Mouse (Mus musculus) stomach, embryonic 14.5 days (tissue): ENCODE measurements around the gene Eif4a1. TPM values are rescaled to one million over a fixed set of nuclear protein-coding genes. Genes with fewer than 3 reads are reported as not detected.

ENCODE experiments used
- ATAC-seq: fragments of 200-750 bp; cut with Nextera tagmentation; 2 replicates; pipeline ENCODE4 v1.8.0; 2017; ENCODE audit warnings: low read depth, moderate TSS enrichment; ENCODE audit not compliant: insufficient number of reproducible peaks, insufficient read depth, low FRiP score
- H3K27ac ChIP-seq: fragments of 300-500 bp; sonication (generic); 2 replicates; pipeline ENCODE4 v1.5.1; 2014; ENCODE audit warnings: mild to moderate bottlenecking, low read length, moderate library complexity, mixed read lengths
- H3K27me3 ChIP-seq: fragments of 300-500 bp; sonication (generic); 2 replicates; pipeline ENCODE4 v1.6.1; 2014; ENCODE audit warnings: low read length, control low read depth, mixed read lengths; ENCODE audit not compliant: control insufficient read depth, insufficient read depth
- H3K36me3 ChIP-seq: fragments of 300-500 bp; sonication (generic); 2 replicates; pipeline ENCODE4 v1.6.1; 2014; ENCODE audit warnings: mild to moderate bottlenecking, control low read depth, low read length, moderate library complexity, mixed read lengths; ENCODE audit not compliant: control insufficient read depth, insufficient read depth
- H3K4me1 ChIP-seq: fragments of 300-500 bp; sonication (generic); 2 replicates; pipeline ENCODE4 v1.6.1; 2014; ENCODE audit warnings: low read length, control low read depth, mixed read lengths; ENCODE audit not compliant: control insufficient read depth, insufficient read depth
- H3K4me2 ChIP-seq: fragments of 300-500 bp; sonication (generic); replicated peaks from 2 replicates; pipeline ENCODE4 v1.6.1; 2014; ENCODE audit warnings: low read depth, low read length, control low read depth
- H3K4me3 ChIP-seq: fragments of 300-500 bp; sonication (generic); 2 replicates; pipeline ENCODE4 v1.5.1; 2014; ENCODE audit warnings: low read depth, low read length, control low read depth
- H3K9ac ChIP-seq: fragments of 300-500 bp; sonication (generic); replicated peaks from 2 replicates; pipeline ENCODE4 v1.6.1; 2014; ENCODE audit warnings: low read depth, mild to moderate bottlenecking, control low read depth, low read length, moderate library complexity, mixed read lengths
- H3K9me3 ChIP-seq: fragments of 300-500 bp; sonication (generic); 2 replicates; pipeline ENCODE4 v1.6.1; 2016; ENCODE audit warnings: low read depth, low read length, control low read depth; ENCODE audit not compliant: control insufficient read depth
- WGBS: fragments of 180-500 bp; shearing (Covaris S2); extraction: QIAGEN DNeasy Blood & Tissue Kit; methylation state at CpG from one replicate; pipeline ENCODE4 v1.1.7; 2014; 5-methylcytosine and 5-hydroxymethylcytosine counted together
- polyA plus RNA-seq: library from polyadenylated mRNA; unstranded; fragments of >200 nt; fragmentation: Nextera tagmentation; extraction: Ambion mirVana; gene quantifications from 2 replicates; pipeline ENCODE4 v1.2.1, GENCODE M21; 2014

The Eif4a1 gene
- polyA plus RNA-seq, 1 experiment from 2014 or later = 654 TPM

DNA sequence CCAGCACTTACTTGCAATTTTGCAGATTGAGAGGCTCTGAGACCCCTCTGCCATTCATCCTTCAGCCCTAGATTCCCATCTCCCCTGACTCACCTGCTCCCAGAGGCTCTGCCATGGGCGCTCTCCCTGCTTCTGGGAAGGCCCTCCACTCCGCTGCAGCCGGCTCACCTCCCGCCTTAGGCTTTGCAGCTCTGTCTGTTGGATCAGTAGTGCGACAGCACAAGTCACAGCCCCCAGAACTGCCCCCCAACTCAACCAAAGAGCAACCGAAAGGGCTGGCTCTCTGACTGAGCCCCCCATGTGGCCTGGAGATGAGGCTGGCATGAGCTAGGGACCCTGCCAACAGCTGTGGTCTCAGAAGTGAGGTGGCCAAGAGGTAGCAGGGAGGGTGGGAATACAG, 12.7 kb upstream of the Eif4a1 start:
- no peak overlapping the region for H3K27ac ChIP-seq
- H3K4me3 ChIP-seq = no peak overlapping the region
- H3K27me3 ChIP-seq = no peaks in the 10 kb centered on the region
- no peak overlapping the region for H3K9ac ChIP-seq
- no peak for ATAC-seq
- H3K4me1 ChIP-seq = peaks cover 23% of the 10 kb centered on the region
- H3K36me3 ChIP-seq = no peaks in the 10 kb centered on the region
- H3K4me2 ChIP-seq = no peak overlapping the region
- no peaks in the 10 kb centered on the region for H3K9me3 ChIP-seq
- 86% methylated on average over 6 of the region's 6 CpGs for WGBS

DNA sequence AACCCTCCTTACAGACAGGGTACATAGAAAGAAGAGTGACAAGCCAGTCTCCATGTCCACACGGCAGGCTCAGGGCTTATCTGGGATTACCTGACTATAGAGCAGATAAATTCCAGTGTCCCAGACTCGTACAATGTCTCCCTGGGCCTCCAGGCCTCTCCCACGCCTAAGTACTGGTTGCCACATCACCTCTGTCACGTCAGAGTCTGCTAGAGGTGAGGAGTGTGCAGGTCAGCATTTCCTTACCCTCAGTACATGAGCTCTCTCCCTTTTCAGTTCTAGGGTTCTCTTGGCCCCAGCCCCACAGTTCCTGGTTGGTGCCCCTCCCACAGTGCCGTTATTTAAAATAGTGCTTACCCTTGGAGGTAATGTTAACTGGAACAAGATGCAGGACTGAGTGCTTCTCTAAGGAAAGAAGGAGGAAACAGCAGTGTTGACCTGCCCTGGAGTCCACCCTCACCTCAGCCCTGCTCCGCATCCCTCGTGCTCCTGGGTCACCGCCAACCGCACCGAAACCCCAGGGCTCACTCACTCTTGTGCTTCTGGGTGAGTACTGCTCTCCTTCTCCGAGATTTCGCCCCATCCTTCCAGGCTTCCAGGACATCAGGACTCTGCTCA, 12.0 kb upstream of the Eif4a1 start:
- no peaks in the 10 kb centered on the region for H3K9me3 ChIP-seq
- WGBS = 79% methylated on average over 12 of the region's 12 CpGs
- no peak overlapping the region for H3K4me3 ChIP-seq
- no peak overlapping the region for H3K27ac ChIP-seq
- no peak overlapping the region for H3K4me2 ChIP-seq
- H3K9ac ChIP-seq = no peak overlapping the region
- no peak for ATAC-seq
- H3K4me1 ChIP-seq = peaks cover 26% of the 10 kb centered on the region
- no peaks in the 10 kb centered on the region; the same call in 1 of the 2 replicates for H3K36me3 ChIP-seq
- H3K27me3 ChIP-seq = no peaks in the 10 kb centered on the region

GRCm38 (mm10) chr11:69683576-69683975, 11.4 kb upstream of the Eif4a1 start:
- WGBS = 76% methylated on average over 7 of the region's 7 CpGs
- Histone ChIP-seq H3K27ac (no peak overlapping the region), H3K4me3 (no peak overlapping the region), H3K4me2 (no peak overlapping the region), H3K4me1 (peaks cover 27% of the 10 kb centered on the region), H3K36me3 (peaks cover 4% of the 10 kb centered on the region; the same call in 1 of the 2 replicates), H3K9me3 (no peaks in the 10 kb centered on the region), H3K9ac (no peak overlapping the region), H3K27me3 (no peaks in the 10 kb centered on the region)
- ATAC-seq = no peak

- 15% methylated on average over 12 of the region's 12 CpGs for WGBS
- no peak for ATAC-seq
These were observed 10.8 kb upstream of the Eif4a1 start for GRCm38 (mm10) chr11:69682840-69683533.

DNA sequence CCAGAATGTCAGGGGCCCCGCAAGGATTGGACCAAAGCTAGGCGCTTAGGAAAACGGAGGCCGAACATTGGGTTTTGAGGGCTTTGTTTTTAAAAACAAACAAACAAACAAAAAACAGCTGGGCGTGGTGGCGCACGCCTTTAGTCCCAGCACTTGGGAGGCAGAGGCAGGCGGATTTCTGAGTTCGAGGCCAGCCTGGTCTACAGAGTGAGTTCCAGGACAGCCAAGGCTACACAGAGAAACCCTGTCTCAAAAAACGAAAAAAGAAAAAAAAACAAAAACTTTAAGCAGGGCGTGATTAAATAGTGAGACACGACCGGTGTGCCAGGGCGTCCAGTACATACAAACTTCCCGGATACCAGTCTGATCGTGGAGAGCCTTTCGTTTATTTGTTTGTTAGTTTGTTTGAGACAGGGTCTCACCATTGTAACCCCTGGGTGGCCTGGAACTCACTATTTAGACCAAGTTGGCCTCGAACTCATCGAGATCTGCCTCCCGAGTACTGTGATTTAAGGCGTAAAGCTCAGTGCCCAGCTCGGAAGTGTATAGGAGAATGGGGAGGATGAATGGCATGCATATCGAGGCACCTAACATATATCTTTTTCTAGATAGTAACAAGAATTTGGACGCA, 10.1 kb upstream of the Eif4a1 start:
- Histone ChIP-seq H3K4me1 (peaks cover 27% of the 10 kb centered on the region), H3K4me2 (peak overlapping the region; percentile 86), H3K4me3 (peak overlapping the region; percentile 73), H3K9me3 (no peaks in the 10 kb centered on the region), H3K9ac (peak overlapping the region; percentile 82), H3K27me3 (no peaks in the 10 kb centered on the region), H3K27ac (peak overlapping the region; percentile 95), H3K36me3 (peaks cover 16% of the 10 kb centered on the region)
- ATAC-seq = no peak; the same call in 1 of the 2 replicates
- 23% methylated on average over 24 of the region's 24 CpGs for WGBS

More at GRCm38 (mm10) chr11:69682840-69683533, 10.8 kb upstream of the Eif4a1 start:
- Histone ChIP-seq H3K36me3 (peaks cover 10% of the 10 kb centered on the region; the same call in 1 of the 2 replicates), H3K27me3 (no peaks in the 10 kb centered on the region), H3K4me1 (peaks cover 27% of the 10 kb centered on the region), H3K9ac (0 out of 2 replicates have a peak overlapping the region, but pooled peaks have one; percentile 6), H3K9me3 (no peaks in the 10 kb centered on the region), H3K4me2 (peak overlapping the region; percentile 86), H3K4me3 (peak overlapping the region; percentile 7; the same call in 1 of the 2 replicates), H3K27ac (peak overlapping the region; percentile 29; the same call in 1 of the 2 replicates)

DNA sequence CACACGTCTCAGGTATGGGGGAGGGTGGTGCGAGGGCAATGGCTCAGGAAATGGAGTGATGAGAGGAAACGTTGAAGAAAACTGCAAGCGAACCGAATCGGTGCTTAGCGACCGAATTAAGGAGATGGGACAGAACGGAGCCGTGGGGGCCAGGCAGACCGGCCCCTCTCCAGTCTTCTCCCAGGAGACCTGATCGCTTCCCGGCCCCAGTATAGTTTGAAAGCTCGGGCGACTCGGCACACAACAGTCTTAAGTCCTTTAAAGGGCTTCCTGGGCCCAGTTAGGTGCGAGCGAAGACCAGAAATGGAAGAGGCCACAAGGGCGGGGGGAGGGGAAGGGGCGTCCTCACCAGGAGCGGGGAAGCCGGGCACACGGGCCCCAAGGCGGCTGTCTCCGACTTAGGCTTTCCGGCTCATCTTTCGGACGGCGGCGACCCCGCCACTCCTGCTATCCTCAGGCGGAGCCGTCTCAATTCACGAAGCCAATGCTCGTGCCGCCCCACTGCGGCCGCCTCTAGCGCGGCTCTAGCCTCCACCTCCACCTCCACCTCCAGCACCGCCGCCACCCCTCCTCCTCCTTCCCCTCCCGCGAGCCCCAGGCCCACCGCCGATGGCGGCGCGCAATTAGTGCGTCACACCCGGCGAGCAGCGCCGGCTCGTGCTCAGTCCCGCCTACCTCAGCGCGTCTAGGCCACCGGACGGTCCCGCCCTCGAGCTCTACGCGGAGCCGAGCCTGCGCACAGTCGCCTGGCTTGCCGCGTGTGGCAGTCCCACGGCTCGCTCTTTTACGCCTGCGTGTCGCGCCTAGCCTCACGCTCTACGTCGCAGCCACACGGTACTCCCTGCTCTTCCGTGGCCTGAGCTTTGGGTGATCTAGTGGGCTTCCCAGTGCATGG, 9.3 kb upstream of the Eif4a1 start, which contains the start of gene Senp3:
Gene Senp3 (minus strand): TSS at position 771 of the 895 bp plus-strand sequence.
- no peaks in the 10 kb centered on the region for H3K9me3 ChIP-seq
- no peaks in the 10 kb centered on the region for H3K27me3 ChIP-seq
- H3K27ac ChIP-seq = peak within 1 kb of the TSS; percentile 95
- peaks cover 23% of the 10 kb centered on the region for H3K4me1 ChIP-seq
- peak within 1 kb of the TSS; percentile 73 for H3K4me3 ChIP-seq
- H3K36me3 ChIP-seq = peaks cover 23% of the 10 kb centered on the region
- peak; percentile 96 for ATAC-seq
- peak within 1 kb of the TSS; percentile 86 for H3K4me2 ChIP-seq
- peak within 1 kb of the TSS; percentile 82 for H3K9ac ChIP-seq
- WGBS = under 1% methylated on average over 78 of the region's 80 CpGs

- peaks cover 16% of the 10 kb centered on the region for H3K4me1 ChIP-seq
- H3K27me3 ChIP-seq = no peaks in the 10 kb centered on the region
- ATAC-seq = no peak
- H3K36me3 ChIP-seq = peaks cover 35% of the 10 kb centered on the region
- no peaks in the 10 kb centered on the region for H3K9me3 ChIP-seq
- 91% methylated on average over 30 of the region's 30 CpGs for WGBS
- peak overlapping the region; percentile 73; the same call in 1 of the 2 replicates for H3K4me3 ChIP-seq
- no peak overlapping the region for H3K9ac ChIP-seq
- H3K27ac ChIP-seq = no peak overlapping the region
- peak overlapping the region; percentile 86 for H3K4me2 ChIP-seq
These were observed 8.1 kb upstream of the Eif4a1 start for GRCm38 (mm10) chr11:69680136-69680855.
